Mouse (Mus musculus): ENCODE data around the gene Hspb7. TPM values are rescaled to one million over a fixed set of nuclear protein-coding genes. Genes with fewer than 3 reads are reported as not detected.

The Hspb7 gene
- polyA plus RNA-seq, 1 experiment from 2014 or later, result 0.41 TPM

DNA sequence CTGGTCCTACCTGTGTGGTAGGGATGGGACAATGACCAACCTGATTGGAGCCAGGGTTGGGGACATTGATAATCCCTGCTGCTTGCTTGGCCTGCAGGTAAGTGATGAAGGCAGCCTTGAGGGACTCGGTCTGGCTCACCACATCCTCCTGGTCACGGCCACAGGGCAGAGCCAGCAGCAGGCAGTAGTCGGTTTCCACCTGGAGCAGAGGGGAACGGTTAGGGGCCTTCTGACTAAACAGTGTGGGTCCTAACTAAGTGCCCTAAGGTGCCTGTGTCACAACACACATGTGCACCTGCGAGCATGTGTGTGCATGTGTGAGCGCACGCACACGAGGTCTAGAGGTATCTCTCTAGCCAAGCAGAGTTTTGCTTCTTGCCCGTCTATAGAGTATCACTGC is 48.8 kb downstream of the Hspb7 start:
- TF ChIP-seq CTCF (IDR thresholded peaks at IDR 0.05; ENCODE audit: low read depth), result no peak
- Histone ChIP-seq H3K36me3 (ENCODE audit: insufficient read depth, low read length) (peaks cover 83% of the 10 kb centered on the region), H3K4me2 (ENCODE audit: low read length) (no peak overlapping the region), H3K4me1 (replicated peaks; ENCODE audit: insufficient read depth, low read length) (no peaks in the 10 kb centered on the region), H3K27ac (no peak overlapping the region), H3K9me3 (replicated peaks; ENCODE audit: low read length) (no peaks in the 10 kb centered on the region), H3K9ac (ENCODE audit: low read depth, low read length) (no peak overlapping the region), H3K27me3 (ENCODE audit: insufficient read depth, low read length) (no peaks in the 10 kb centered on the region), H3K4me3 (replicated peaks; ENCODE audit: low read depth, low read length) (no peak overlapping the region)
- DNase-seq (ENCODE audit: low spot score), result no peak
- WGBS, result 87% methylated on average over 9 of the region's 9 CpGs
- ATAC-seq (replicated peaks; ENCODE audit: low FRiP score, low read depth), result no peak

DNA sequence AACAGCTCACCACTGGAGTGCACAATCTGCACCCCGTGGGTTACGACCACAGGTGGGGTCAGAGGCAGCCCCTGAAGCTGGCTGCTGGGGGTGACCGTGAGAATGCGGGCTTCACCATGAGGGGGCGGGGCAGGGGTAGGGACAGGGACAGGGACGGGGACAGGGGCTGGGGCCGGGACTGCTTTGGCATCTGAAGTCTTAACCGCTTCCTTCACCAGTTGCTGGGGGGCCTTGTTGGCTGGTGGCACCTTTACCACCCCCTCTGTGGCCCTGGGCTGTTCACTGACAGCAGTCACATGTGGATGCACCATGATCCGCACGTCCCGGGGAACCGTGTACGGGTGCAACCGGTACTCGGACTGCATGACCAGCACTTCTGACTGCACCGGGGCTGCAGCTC is 50.9 kb downstream of the Hspb7 start:
- H3K4me3 ChIP-seq (replicated peaks; ENCODE audit: low read depth, low read length), result no peak overlapping the region
- H3K27ac ChIP-seq, result no peak overlapping the region
- H3K9ac ChIP-seq (ENCODE audit: low read depth, low read length), result no peak overlapping the region
- H3K27me3 ChIP-seq (ENCODE audit: insufficient read depth, low read length), result no peaks in the 10 kb centered on the region
- no peak for TF ChIP-seq CTCF (IDR thresholded peaks at IDR 0.05; ENCODE audit: low read depth)
- H3K36me3 ChIP-seq (ENCODE audit: insufficient read depth, low read length), result peaks cover 84% of the 10 kb centered on the region
- no peak overlapping the region for H3K4me2 ChIP-seq (ENCODE audit: low read length)
- H3K9me3 ChIP-seq (replicated peaks; ENCODE audit: low read length), result no peaks in the 10 kb centered on the region
- ATAC-seq (replicated peaks; ENCODE audit: low FRiP score, low read depth) (no peak), DNase-seq (ENCODE audit: low spot score) (no peak)
- H3K4me1 ChIP-seq (replicated peaks; ENCODE audit: insufficient read depth, low read length), result no peaks in the 10 kb centered on the region
- WGBS, result 96% methylated on average over 16 of the region's 16 CpGs

DNA sequence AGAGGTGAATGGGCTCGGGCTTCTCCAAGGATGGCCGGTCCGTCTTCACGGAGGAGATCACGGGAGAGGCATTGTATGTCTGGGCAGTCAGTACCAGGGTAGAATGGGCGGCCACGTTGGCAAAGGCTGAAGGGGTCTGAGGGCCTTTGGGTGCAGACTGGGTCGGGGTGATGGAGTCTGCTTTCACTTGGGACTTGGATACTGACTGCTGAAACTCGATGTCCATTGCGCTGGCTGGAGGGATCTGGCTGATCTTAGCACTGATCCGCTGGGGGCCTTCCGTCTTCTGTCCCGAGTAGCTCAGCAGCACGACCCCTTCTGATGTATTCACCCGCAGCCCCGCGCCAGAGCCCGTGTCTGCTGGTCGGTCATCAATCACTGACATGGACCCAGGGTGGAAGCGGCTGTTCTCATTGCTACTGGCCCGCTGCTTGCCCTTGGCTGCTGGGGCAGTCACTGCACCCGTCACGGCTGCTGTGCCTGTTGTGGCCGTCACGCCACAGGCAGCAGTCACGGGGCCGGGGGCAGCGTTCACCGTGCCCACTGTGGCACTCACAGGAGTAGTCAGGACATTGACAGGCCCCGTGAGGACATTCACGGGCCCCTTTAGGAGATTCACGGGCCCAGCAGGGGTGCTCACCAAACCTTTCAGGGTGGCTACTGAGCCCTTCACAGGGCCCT is 52.2 kb downstream of the Hspb7 start:
- WGBS, result 69% methylated on average over 32 of the region's 32 CpGs
- no peaks in the 10 kb centered on the region for H3K27me3 ChIP-seq (ENCODE audit: insufficient read depth, low read length)

DNA sequence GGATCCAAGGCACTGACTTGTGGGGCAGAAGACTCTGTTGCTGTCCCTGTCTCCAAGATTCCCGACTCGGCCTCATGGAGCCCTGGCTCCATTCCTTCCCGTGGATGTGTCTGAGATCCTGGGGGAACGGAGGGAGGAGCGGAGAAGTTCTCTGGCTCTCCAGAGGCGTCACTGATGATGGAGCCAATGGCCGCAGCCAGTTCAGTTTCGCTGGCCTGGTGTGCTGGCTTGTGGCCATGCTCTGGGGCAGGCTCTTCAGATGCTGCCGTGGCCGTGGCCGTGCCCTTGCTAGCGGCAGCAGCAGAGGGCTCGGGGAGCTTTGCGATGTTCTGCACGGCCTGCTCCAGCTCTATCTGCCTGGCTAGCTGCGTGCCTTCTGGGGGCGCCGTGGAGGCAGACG is 53.9 kb downstream of the Hspb7 start:
- no peak for ATAC-seq (replicated peaks; ENCODE audit: low FRiP score, low read depth)
- DNase-seq (ENCODE audit: low spot score), result no peak
- WGBS, result 80% methylated on average over 19 of the region's 19 CpGs

More for the DNA sequence above, 52.2 kb downstream of the Hspb7 start:
- Histone ChIP-seq H3K9ac (ENCODE audit: low read depth, low read length) (no peak overlapping the region), H3K4me1 (replicated peaks; ENCODE audit: insufficient read depth, low read length) (no peaks in the 10 kb centered on the region), H3K36me3 (ENCODE audit: insufficient read depth, low read length) (peaks cover 86% of the 10 kb centered on the region), H3K4me2 (ENCODE audit: low read length) (no peak overlapping the region), H3K9me3 (replicated peaks; ENCODE audit: low read length) (no peaks in the 10 kb centered on the region), H3K27ac (no peak overlapping the region), H3K4me3 (replicated peaks; ENCODE audit: low read depth, low read length) (no peak overlapping the region)
- DNase-seq (ENCODE audit: low spot score) (no peak), ATAC-seq (replicated peaks; ENCODE audit: low FRiP score, low read depth) (no peak)
- TF ChIP-seq CTCF (IDR thresholded peaks at IDR 0.05; ENCODE audit: low read depth), result no peak

More for the DNA sequence above, 53.9 kb downstream of the Hspb7 start:
- Histone ChIP-seq H3K27ac (no peak overlapping the region), H3K4me1 (replicated peaks; ENCODE audit: insufficient read depth, low read length) (no peaks in the 10 kb centered on the region), H3K9ac (ENCODE audit: low read depth, low read length) (no peak overlapping the region), H3K4me3 (replicated peaks; ENCODE audit: low read depth, low read length) (no peak overlapping the region), H3K4me2 (ENCODE audit: low read length) (no peak overlapping the region), H3K36me3 (ENCODE audit: insufficient read depth, low read length) (peaks cover 88% of the 10 kb centered on the region), H3K27me3 (ENCODE audit: insufficient read depth, low read length) (no peaks in the 10 kb centered on the region), H3K9me3 (replicated peaks; ENCODE audit: low read length) (no peaks in the 10 kb centered on the region)
- TF ChIP-seq CTCF (IDR thresholded peaks at IDR 0.05; ENCODE audit: low read depth), result no peak

Other genes with a start within 250 kb of the Hspb7 start
- 2.7 and 3.1 TPM in 2 replicates for gene Rsg1, start 206.8 kb upstream of the Hspb7 start, polyA plus RNA-seq (2015; fragmentation: Nextera tagmentation; extraction: Ambion mirVana)
- 5.2 and 5.7 TPM in 2 replicates for gene Arhgef19, start 181.3 kb upstream of the Hspb7 start, polyA plus RNA-seq (2015; fragmentation: Nextera tagmentation; extraction: Ambion mirVana)
- 5.6 and 5.8 TPM in 2 replicates for gene Epha2, start 119.5 kb upstream of the Hspb7 start, polyA plus RNA-seq (2015; fragmentation: Nextera tagmentation; extraction: Ambion mirVana)
- gene Fam131c, start 52.6 kb upstream of the Hspb7 start, polyA plus RNA-seq (2015; fragmentation: Nextera tagmentation; extraction: Ambion mirVana), result 2.8 and 3.1 TPM in 2 replicates
- 57.7 and 58.1 TPM in 2 replicates for gene Clcnka, start 22.1 kb upstream of the Hspb7 start, polyA plus RNA-seq (2015; fragmentation: Nextera tagmentation; extraction: Ambion mirVana)
- 155 and 161 TPM in 2 replicates for gene Clcnkb, start 4.8 kb upstream of the Hspb7 start, polyA plus RNA-seq (2015; fragmentation: Nextera tagmentation; extraction: Ambion mirVana)
- gene Srarp, start 15.3 kb downstream of the Hspb7 start, polyA plus RNA-seq (2015; fragmentation: Nextera tagmentation; extraction: Ambion mirVana), result 0.41 and 0.47 TPM in 2 replicates
- gene Zbtb17, start 23.9 kb downstream of the Hspb7 start, polyA plus RNA-seq (2015; fragmentation: Nextera tagmentation; extraction: Ambion mirVana), result 24.6 and 26.4 TPM in 2 replicates
- 6.2 and 6.6 TPM in 2 replicates for gene Spen, start 117.8 kb downstream of the Hspb7 start, polyA plus RNA-seq (2015; fragmentation: Nextera tagmentation; extraction: Ambion mirVana)
- gene Fblim1, start 185.3 kb downstream of the Hspb7 start, polyA plus RNA-seq (2015; fragmentation: Nextera tagmentation; extraction: Ambion mirVana), result 58.1 and 64.6 TPM in 2 replicates
- 7.7 and 9.5 TPM in 2 replicates for gene Tmem82, start 197.9 kb downstream of the Hspb7 start, polyA plus RNA-seq (2015; fragmentation: Nextera tagmentation; extraction: Ambion mirVana)
- gene Slc25a34, start 203.0 kb downstream of the Hspb7 start, polyA plus RNA-seq (2015; fragmentation: Nextera tagmentation; extraction: Ambion mirVana), result 1.9 and 2.3 TPM in 2 replicates
- 6.0 and 6.2 TPM in 2 replicates for gene Plekhm2, start 244.1 kb downstream of the Hspb7 start, polyA plus RNA-seq (2015; fragmentation: Nextera tagmentation; extraction: Ambion mirVana)